Mouse (Mus musculus) ZHBTc4 (cell line): ENCODE data around the gene Rbm24.
A peak's percentile ranks its signal among the peaks of the same experiment; 100 is the strongest.

Source experiments
- DNase-seq: peaks from one replicate; pipeline ENCODE4 v3.0.0-alpha.2; 2011; ENCODE audit warnings: low read depth, low spot score

Rbm24 gene

GRCm38 (mm10) chr13:46438960-46439359 is 20.7 kb downstream of the Rbm24 start:
- DNase-seq = peak; percentile 36

DNA sequence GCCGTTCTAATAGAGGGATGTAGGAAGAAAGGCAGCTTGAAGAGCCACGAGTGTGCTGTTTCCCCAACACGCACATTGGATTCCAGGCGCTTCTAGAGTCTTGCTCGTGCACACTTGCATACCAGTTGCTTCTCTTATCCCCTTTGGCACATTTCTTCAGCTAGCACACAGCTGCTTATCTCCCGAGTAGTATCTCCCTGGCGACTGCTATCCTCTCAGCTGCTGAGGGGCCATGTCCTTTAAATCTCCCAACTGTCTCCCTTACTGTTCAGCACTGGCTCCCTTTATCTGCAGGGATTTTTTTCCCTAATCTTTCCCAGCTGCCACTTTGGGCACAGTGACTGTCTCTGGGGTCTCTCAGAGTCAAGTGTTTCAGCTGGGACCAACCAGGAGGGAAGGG is 25.8 kb downstream of the Rbm24 start:
- DNase-seq = no peak

DNA sequence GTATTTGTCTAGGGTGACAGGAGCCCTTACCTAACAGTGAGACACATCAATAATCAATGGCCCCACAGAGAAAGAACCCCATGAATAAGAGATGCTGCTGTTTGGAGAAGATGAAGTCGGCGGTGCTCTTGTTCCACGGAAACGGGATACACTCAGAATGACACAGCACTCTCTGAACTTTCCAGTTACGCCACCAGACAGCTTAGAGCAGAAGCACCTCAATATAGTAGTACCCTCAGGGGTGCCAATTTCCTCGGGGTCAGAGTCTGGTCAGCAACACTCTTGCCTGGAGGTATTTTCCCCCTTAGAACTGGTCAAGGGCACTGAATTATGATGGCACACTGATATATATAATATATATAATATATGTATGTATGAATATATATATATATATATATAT is 27.8 kb downstream of the Rbm24 start:
- no peak for DNase-seq

DNA sequence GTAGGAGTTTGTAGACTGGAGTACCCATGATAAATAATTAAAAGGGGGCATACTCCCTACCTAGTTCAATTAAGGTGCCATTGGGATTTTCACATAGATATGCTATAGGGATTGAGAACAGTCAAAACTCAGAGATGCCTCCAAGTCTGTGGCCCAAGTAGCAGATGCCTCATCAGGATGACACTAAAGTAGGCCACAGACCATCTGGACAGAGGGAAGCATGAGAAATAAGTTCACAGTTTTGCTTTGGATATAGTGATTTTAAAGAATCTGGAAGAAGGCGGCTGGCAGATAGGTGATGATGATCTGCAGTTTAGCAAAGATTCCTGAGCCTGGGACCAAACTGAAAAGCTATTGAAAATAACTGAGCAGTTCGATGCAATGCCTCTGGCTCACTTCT is 30.0 kb downstream of the Rbm24 start:
- no peak for DNase-seq

GRCm38 (mm10) chr13:46449955-46450354 is 31.7 kb downstream of the Rbm24 start:
- no peak for DNase-seq

DNA sequence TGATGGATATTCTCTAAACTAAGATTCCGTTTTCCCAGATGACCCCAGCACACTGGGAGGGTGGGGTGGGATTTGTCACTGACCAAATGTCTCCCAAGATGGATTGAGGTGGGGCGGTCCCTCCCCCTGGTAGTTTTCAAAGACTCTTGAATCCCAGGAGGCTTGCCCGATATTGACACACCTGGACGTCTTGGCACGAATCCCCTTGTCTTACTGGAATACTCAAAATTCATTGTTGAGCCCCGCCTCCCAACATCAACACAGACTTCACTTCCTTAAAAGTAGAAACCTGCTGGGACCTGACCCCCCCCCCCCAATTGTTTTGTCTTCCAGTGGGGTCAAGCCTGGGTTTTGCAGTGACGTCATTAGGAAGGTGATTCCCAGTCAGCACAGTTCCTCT is 32.4 kb downstream of the Rbm24 start:
- DNase-seq = no peak

GRCm38 (mm10) chr13:46451548-46451947 is 33.3 kb downstream of the Rbm24 start:
- no peak for DNase-seq

- no peak for DNase-seq
These were observed 41.3 kb downstream of the Rbm24 start for GRCm38 (mm10) chr13:46459546-46459945.

GRCm38 (mm10) chr13:46462280-46462679 is 44.0 kb downstream of the Rbm24 start:
- no peak for DNase-seq

DNA sequence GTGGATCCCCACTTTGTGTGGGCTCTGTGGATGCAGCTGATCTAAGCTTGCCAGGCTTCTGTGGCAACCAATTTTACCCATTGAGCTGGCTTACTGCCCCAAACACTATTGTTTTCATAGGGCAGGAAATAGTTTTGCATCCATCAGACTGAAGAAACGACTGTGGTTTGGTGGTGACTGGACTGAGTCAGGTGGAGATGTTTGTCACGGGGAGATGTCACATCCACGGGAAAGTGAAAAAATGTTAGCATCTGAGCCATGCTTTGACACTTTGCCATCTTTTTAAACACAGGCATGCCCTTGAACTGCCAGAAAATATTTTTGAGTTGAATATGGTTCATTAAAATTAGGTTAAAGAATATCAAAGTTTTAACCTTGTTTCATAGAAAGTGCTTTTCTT is 45.5 kb downstream of the Rbm24 start:
- DNase-seq = no peak

DNA sequence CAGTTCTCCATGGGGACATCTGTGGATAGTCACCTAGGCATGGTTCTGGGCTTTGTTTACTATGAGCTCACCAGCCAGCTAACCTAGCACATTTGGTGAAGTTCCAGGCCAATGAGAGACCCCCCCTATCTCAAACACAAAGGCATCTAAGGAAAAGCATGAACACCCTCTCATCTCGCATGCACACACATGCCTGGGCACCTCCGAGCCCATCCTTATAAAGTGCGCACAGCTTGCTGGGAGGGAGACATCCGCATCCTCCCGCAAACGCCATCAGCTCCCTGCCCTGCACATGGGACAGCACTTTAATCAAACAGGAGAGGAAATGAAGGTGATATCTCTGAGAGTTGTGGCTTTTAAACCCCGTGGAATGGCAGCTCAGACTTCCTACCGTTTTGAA is 50.0 kb downstream of the Rbm24 start:
- DNase-seq = no peak

GRCm38 (mm10) chr13:46469536-46469935 is 51.3 kb downstream of the Rbm24 start:
- DNase-seq = no peak
